Comparison of ENCODE assay signal across 15 mouse cellular contexts in the genomic region with DNA sequence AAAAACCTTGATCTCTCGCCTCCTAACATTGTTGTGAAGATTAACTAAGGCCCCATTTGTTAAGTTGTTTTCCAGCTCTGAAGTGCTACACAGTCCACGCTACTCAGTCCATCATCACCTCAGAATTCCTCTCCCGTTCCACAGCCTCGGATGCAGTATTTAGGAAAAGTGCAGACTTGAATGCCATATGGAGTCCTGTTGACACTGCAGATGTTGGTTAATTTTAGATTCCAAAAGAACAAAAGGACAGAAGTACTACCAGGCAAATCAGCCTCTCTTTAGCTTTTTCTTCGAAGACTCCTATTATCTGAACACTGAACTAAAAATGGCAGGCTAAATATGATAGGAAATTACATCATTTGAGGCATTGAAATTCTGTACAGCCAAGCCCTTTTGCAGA.
"Had no signal": no experiment of that assay in that cellular context is flagged by ENCODE, and none has a peak within 500 bp of the region (broad histone marks: within the 10 kb centered on the region; RNA-seq: fewer than 3 reads in every experiment).

No protein-coding gene starts in this region.

- H3K4me3 ChIP-seq: layer of hippocampus, adult 2 months; limb, embryonic 10.5 days; liver, embryonic 15.5 days; midbrain, embryonic 10.5 days; myocyte had no signal

- H3K4me1 ChIP-seq: midbrain, embryonic 10.5 days had no signal

- H3K4me2 ChIP-seq: liver, embryonic 11.5 days; liver, embryonic 15.5 days had no signal

- DNase-seq: kidney, postnatal 10 days; kidney, postnatal 4 days; lung, adult 2 months; lung, postnatal 36 days; midbrain, embryonic 14.5 days; thymus, adult 18-20 months; thymus, postnatal 25 days had no signal

- H3K27me3 ChIP-seq: liver, embryonic 15.5 days had no signal

- H3K36me3 ChIP-seq: limb, embryonic 10.5 days; liver, embryonic 15.5 days; midbrain, embryonic 10.5 days had no signal

- H3K9me3 ChIP-seq: limb, embryonic 10.5 days; liver, embryonic 15.5 days; midbrain, embryonic 10.5 days had no signal

- H3K9ac ChIP-seq: liver, embryonic 15.5 days had no signal

- ATAC-seq: lung, postnatal 0 days had no signal

- H3K27ac ChIP-seq: layer of hippocampus, adult 2 months; limb, embryonic 10.5 days; liver, embryonic 15.5 days; midbrain, embryonic 10.5 days; stomach, postnatal 0 days had no signal
